Mouse (Mus musculus) megakaryocyte progenitor cell, adult 5-6 weeks (primary cell): ENCODE measurements around the gene Lrrc28. TPM values are rescaled to one million over a fixed set of nuclear protein-coding genes. Genes with fewer than 3 reads are reported as not detected.

ENCODE experiments used
- total RNA-seq, 2 experiments: library from RNA; stranded (forward) in 1 of 2; stranded (reverse) in 1 of 2; fragments of 157-497, 149-512 nt in 1 of 2; fragments of 200-1000 nt in 1 of 2; gene quantifications; 2 replicates each; pipeline versions ENCODE4 v1.2.3 to v1.2.4; 2015 to 2017

Gene Lrrc28
- total RNA-seq, 2 experiments from 2014 or later: 9.6 to 16.9 TPM

Other genes with a start within 250 kb of the Lrrc28 start
- gene Ttc23, start 2.1 kb upstream of the Lrrc28 start, total RNA-seq (2015): 0.56 and 1.8 TPM in 2 replicates
- 1.8 and 2.9 TPM in 2 replicates for gene Ttc23, start 2.1 kb upstream of the Lrrc28 start, total RNA-seq (2017)
- gene Synm, start 114.5 kb upstream of the Lrrc28 start, total RNA-seq (2015): not detected in 2 replicates
- gene Synm, start 114.5 kb upstream of the Lrrc28 start, total RNA-seq (2017): not detected in 2 replicates